Comparison of ENCODE assay signal across 22 mouse cellular contexts in genomic region chr7:65021298-65021697, GRCm38 (mm10).
"Had no signal": no experiment of that assay in that cellular context is flagged by ENCODE, and none has a peak within 500 bp of the region (broad histone marks: within the 10 kb centered on the region; RNA-seq: fewer than 3 reads in every experiment).

No protein-coding gene starts in this region.

- H3K9ac ChIP-seq: heart, embryonic 13.5 days; heart, embryonic 15.5 days; hindbrain, embryonic 13.5 days; intestine, embryonic 15.5 days; limb, embryonic 13.5 days; limb, embryonic 15.5 days; liver, embryonic 12.5 days had no signal

- H3K27ac ChIP-seq: heart, adult 2 months; heart, embryonic 13.5 days; heart, embryonic 15.5 days; hindbrain, embryonic 13.5 days; intestine, embryonic 15.5 days; limb, embryonic 13.5 days; limb, embryonic 15.5 days; liver, embryonic 12.5 days had no signal

- DNase-seq: gastrocnemius, postnatal 14 days; gastrocnemius, postnatal 36 days; heart, adult 2 months; heart, postnatal 14 days; heart, postnatal 36 days; kidney, adult 18-20 months; kidney, adult 8-10 months; kidney, postnatal 36 days; layer of hippocampus, adult 9-11 months; layer of hippocampus, postnatal 36 days; left cerebral cortex, postnatal 4 days had no signal

- H3K36me3 ChIP-seq: heart, embryonic 13.5 days; heart, embryonic 15.5 days; hindbrain, embryonic 13.5 days; intestine, embryonic 15.5 days; limb, embryonic 13.5 days; limb, embryonic 15.5 days; liver, embryonic 12.5 days had no signal

- H3K4me1 ChIP-seq: heart, embryonic 13.5 days; heart, embryonic 15.5 days; intestine, embryonic 15.5 days; limb, embryonic 15.5 days; liver, embryonic 12.5 days had no signal

- H3K9me3 ChIP-seq: heart, embryonic 13.5 days; heart, embryonic 15.5 days; hindbrain, embryonic 13.5 days; intestine, embryonic 15.5 days; limb, embryonic 15.5 days had no signal

- H3K27me3 ChIP-seq: heart, embryonic 13.5 days; heart, embryonic 15.5 days; hindbrain, embryonic 13.5 days; intestine, embryonic 15.5 days; limb, embryonic 13.5 days; limb, embryonic 15.5 days; liver, embryonic 12.5 days had no signal

- ATAC-seq: hindbrain, embryonic 16.5 days; inflammation-experienced regulatory T-cells, adult 6 months; intestine, embryonic 15.5 days; intestine, postnatal 0 days; liver, embryonic 12.5 days had no signal

- H3K4me3 ChIP-seq: heart, adult 2 months; heart, embryonic 13.5 days; heart, embryonic 15.5 days; hindbrain, embryonic 13.5 days; intestine, embryonic 15.5 days; limb, embryonic 13.5 days; limb, embryonic 15.5 days; liver, embryonic 12.5 days had no signal

- H3K4me2 ChIP-seq: heart, embryonic 11.5 days; heart, embryonic 13.5 days; heart, embryonic 15.5 days; hindbrain, embryonic 13.5 days; intestine, embryonic 15.5 days; limb, embryonic 13.5 days; limb, embryonic 15.5 days; liver, embryonic 12.5 days had no signal
